ENCODE assay signal across 18 mouse cellular contexts in genomic region chr12:116555964-116556363, GRCm38 (mm10).
"Had no signal": no experiment of that assay in that cellular context is flagged by ENCODE, and none has a peak within 500 bp of the region (broad histone marks: within the 10 kb centered on the region; RNA-seq: fewer than 3 reads in every experiment).

No protein-coding gene starts in this region.

- H3K36me3 ChIP-seq: lung, embryonic 15.5 days; midbrain, embryonic 13.5 days; midbrain, embryonic 15.5 days; neural tube, embryonic 12.5 days; stomach, embryonic 15.5 days had no signal

- H3K4me1 ChIP-seq: lung, embryonic 15.5 days; megakaryocyte, embryonic 14.5 days; midbrain, embryonic 13.5 days; midbrain, embryonic 15.5 days; neural tube, embryonic 12.5 days; stomach, embryonic 15.5 days had no signal

- H3K27me3 ChIP-seq: lung, embryonic 15.5 days; megakaryocyte, embryonic 14.5 days; midbrain, embryonic 13.5 days; midbrain, embryonic 15.5 days; neural tube, embryonic 12.5 days; stomach, embryonic 15.5 days had no signal

- H3K27ac ChIP-seq: lung, embryonic 15.5 days; macrophage; midbrain, embryonic 13.5 days; midbrain, embryonic 15.5 days; neural tube, embryonic 12.5 days; stomach, embryonic 15.5 days; stomach, postnatal 0 days had no signal

- H3K9me3 ChIP-seq: lung, embryonic 15.5 days; megakaryocyte, embryonic 14.5 days; midbrain, embryonic 13.5 days; midbrain, embryonic 15.5 days; neural tube, embryonic 12.5 days; stomach, embryonic 15.5 days had no signal

- H3K4me3 ChIP-seq: lung, embryonic 15.5 days; megakaryocyte, embryonic 14.5 days; midbrain, embryonic 13.5 days; midbrain, embryonic 15.5 days; neural tube, embryonic 12.5 days; stomach, embryonic 15.5 days had no signal

- DNase-seq: liver, postnatal 0 days; lung, adult 2 months; lung, postnatal 14 days; lung, postnatal 36 days; right cerebral cortex, postnatal 25 days; thymus, adult 2 months; thymus, postnatal 25 days; thymus, postnatal 4 days had no signal

- H3K9ac ChIP-seq: liver, postnatal 0 days; lung, embryonic 15.5 days; midbrain, embryonic 13.5 days; midbrain, embryonic 15.5 days; neural tube, embryonic 12.5 days; stomach, embryonic 15.5 days had no signal

- ATAC-seq: liver, postnatal 0 days; lung, postnatal 0 days; midbrain, embryonic 13.5 days; midbrain, embryonic 15.5 days had no signal

- H3K4me2 ChIP-seq: lung, embryonic 15.5 days; midbrain, embryonic 11.5 days; midbrain, embryonic 13.5 days; midbrain, embryonic 15.5 days; neural tube, embryonic 12.5 days; stomach, embryonic 15.5 days had no signal
